30 mouse cellular contexts compared by ENCODE assay signal in the genomic region with DNA sequence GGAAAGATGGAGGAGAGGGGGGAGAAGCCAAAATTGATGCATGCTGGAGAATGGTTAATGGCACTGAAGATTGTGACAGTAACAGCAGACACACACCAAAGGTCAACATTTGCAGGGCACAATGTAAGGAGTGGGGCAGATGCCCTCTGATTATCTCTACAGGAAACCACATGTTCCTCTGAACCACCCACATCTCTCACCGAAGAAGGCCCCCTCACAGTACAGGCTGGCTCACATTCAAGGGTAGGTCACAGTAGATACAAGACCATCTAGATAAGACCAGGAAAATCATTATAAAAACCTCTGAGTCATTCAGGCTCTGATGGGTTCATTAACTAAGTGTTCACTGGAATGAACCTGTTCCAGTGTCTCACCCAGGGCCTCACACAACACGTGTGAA.
DNase-seq lines count a peak whose midpoint lies in the region; ATAC-seq and TF ChIP-seq lines count a peak whose summit lies in the region.
"Had no signal": no experiment of that assay in that cellular context is flagged by ENCODE, and none has a peak within 500 bp of the region (broad histone marks: within the 10 kb centered on the region; RNA-seq: fewer than 3 reads in every experiment).

No protein-coding gene starts in this region.

- no peak for ATAC-seq in neural tube, embryonic 15.5 days (ENCODE audit: low FRiP score)
- peak; percentile 44; the same call in 1 of the 2 replicates for ATAC-seq in granulocyte monocyte progenitor cell, adult 5-6 weeks (replicated peaks; ENCODE audit: poor library complexity, severe bottlenecking)
- no peak for ATAC-seq in forebrain, embryonic 13.5 days
- ATAC-seq: hindbrain, embryonic 16.5 days had no signal

- 70% methylated on average over 2 of the region's 2 CpGs for WGBS in neural tube, embryonic 15.5 days
- WGBS in forebrain, embryonic 13.5 days: 73% methylated on average over 2 of the region's 2 CpGs

- DNase-seq in layer of hippocampus, adult 2 months (ENCODE audit: low spot score in 2 of 2): no peak
- DNase-seq in layer of hippocampus, adult 9-11 months: no peak
- DNase-seq in neural tube, embryonic 10.5 days (ENCODE audit: extremely low spot score, low spot score): no peak
- DNase-seq in Muller cell, postnatal 12 days (ENCODE audit: inconsistent ontology term): no peak
- DNase-seq: adrenal gland, adult 8-10 months; B cell, adult 2 months; cerebellum, adult 11-12 months; cerebellum, postnatal 10 days; gastrocnemius, postnatal 25 days; heart, postnatal 10 days; kidney, adult 11 months; kidney, postnatal 14 days; left cerebral cortex, postnatal 4 days; lung, postnatal 36 days; midbrain, embryonic 14.5 days; right cerebral cortex, postnatal 4 days; thymus, adult 18-20 months; thymus, postnatal 36 days had no signal

- no peaks in the 10 kb centered on the region for H3K9me3 ChIP-seq in neural tube, embryonic 15.5 days (replicated peaks)
- H3K9me3 ChIP-seq in forebrain, embryonic 13.5 days (replicated peaks): no peaks in the 10 kb centered on the region
- H3K9me3 ChIP-seq: embryonic facial prominence, embryonic 10.5 days; embryonic facial prominence, embryonic 15.5 days; forebrain, embryonic 12.5 days; heart, embryonic 13.5 days; liver, embryonic 15.5 days; lung, embryonic 15.5 days had no signal

- H3K27ac ChIP-seq in layer of hippocampus, adult 2 months: peak overlapping the region; percentile 36
- H3K27ac ChIP-seq in neural tube, embryonic 15.5 days (replicated peaks): peak overlapping the region; percentile 34; the same call in 1 of the 2 replicates
- H3K27ac ChIP-seq in forebrain, embryonic 13.5 days: no peak overlapping the region
- H3K27ac ChIP-seq: embryonic facial prominence, embryonic 10.5 days; embryonic facial prominence, embryonic 15.5 days; forebrain, embryonic 12.5 days; heart, embryonic 13.5 days; liver, embryonic 15.5 days; lung, embryonic 15.5 days; stomach, postnatal 0 days had no signal

- no peak overlapping the region for H3K9ac ChIP-seq in neural tube, embryonic 15.5 days (replicated peaks)
- H3K9ac ChIP-seq in forebrain, embryonic 13.5 days: no peak overlapping the region
- H3K9ac ChIP-seq: embryonic facial prominence, embryonic 15.5 days; forebrain, embryonic 12.5 days; heart, embryonic 13.5 days; liver, embryonic 15.5 days; lung, embryonic 15.5 days had no signal

- H3K4me1 ChIP-seq in neural tube, embryonic 15.5 days: no peaks in the 10 kb centered on the region
- peaks cover 5% of the 10 kb centered on the region; the same call in 1 of the 2 replicates for H3K4me1 ChIP-seq in forebrain, embryonic 13.5 days
- H3K4me1 ChIP-seq: embryonic facial prominence, embryonic 15.5 days; forebrain, embryonic 12.5 days; heart, embryonic 13.5 days; liver, embryonic 15.5 days; lung, embryonic 15.5 days had no signal

- TF ChIP-seq CTCF in layer of hippocampus, adult 2 months (conservative IDR thresholded peaks at IDR 0.05): no peak

- H3K36me3 ChIP-seq in neural tube, embryonic 15.5 days: no peaks in the 10 kb centered on the region
- no peaks in the 10 kb centered on the region for H3K36me3 ChIP-seq in forebrain, embryonic 13.5 days (ENCODE audit: poor library complexity, severe bottlenecking)
- H3K36me3 ChIP-seq: embryonic facial prominence, embryonic 10.5 days; embryonic facial prominence, embryonic 15.5 days; forebrain, embryonic 12.5 days; heart, embryonic 13.5 days; liver, embryonic 15.5 days; lung, embryonic 15.5 days had no signal

- no peak overlapping the region for H3K4me2 ChIP-seq in neural tube, embryonic 15.5 days
- H3K4me2 ChIP-seq in forebrain, embryonic 13.5 days: no peak overlapping the region
- H3K4me2 ChIP-seq: embryonic facial prominence, embryonic 15.5 days; forebrain, embryonic 12.5 days; heart, embryonic 13.5 days; liver, embryonic 15.5 days; lung, embryonic 15.5 days had no signal

- no peaks in the 10 kb centered on the region for H3K27me3 ChIP-seq in neural tube, embryonic 15.5 days (replicated peaks)
- H3K27me3 ChIP-seq in forebrain, embryonic 13.5 days: no peaks in the 10 kb centered on the region
- H3K27me3 ChIP-seq: embryonic facial prominence, embryonic 15.5 days; forebrain, embryonic 12.5 days; heart, embryonic 13.5 days; liver, embryonic 15.5 days; lung, embryonic 15.5 days; megakaryocyte, embryonic 14.5 days had no signal

- H3K4me3 ChIP-seq in layer of hippocampus, adult 2 months: no peak overlapping the region
- H3K4me3 ChIP-seq in neural tube, embryonic 15.5 days (replicated peaks): no peak overlapping the region
- H3K4me3 ChIP-seq in forebrain, embryonic 13.5 days: no peak overlapping the region
- H3K4me3 ChIP-seq: embryonic facial prominence, embryonic 10.5 days; embryonic facial prominence, embryonic 15.5 days; forebrain, embryonic 12.5 days; heart, embryonic 13.5 days; liver, embryonic 15.5 days; lung, embryonic 15.5 days; megakaryocyte, embryonic 14.5 days had no signal
